Mouse (Mus musculus): ENCODE results near the gene Med13l.

Med13l gene

DNA sequence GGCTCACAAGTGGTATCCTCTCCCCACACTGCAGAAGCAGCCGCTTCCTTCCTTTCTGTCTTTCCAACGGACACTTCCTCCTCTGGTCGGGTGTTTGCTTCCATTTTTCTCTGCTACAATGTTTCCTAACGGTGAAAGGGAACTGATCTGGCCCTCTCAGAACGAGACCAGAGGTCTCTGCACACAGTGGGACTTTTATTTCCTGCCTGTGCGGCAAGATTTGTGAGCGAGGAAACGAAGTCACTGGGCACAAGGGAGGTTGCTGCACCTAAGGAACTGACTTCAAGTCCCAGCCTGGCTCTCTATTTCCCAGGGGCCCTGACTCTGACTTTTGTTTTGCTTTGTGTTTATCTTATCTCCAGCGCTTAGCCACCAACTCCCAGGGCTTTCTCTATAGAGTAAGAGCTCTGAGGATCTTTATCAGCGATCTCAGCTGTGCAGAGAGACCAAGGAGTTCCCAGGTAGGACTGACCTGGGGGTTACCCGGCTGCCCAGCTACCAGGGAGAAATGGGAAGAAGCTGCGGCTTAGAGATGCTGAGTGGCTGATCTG lies 4.0 kb upstream of the Med13l start:
- DNase-seq (ENCODE audit: low spot score in 2 of 2) = no peak

DNA sequence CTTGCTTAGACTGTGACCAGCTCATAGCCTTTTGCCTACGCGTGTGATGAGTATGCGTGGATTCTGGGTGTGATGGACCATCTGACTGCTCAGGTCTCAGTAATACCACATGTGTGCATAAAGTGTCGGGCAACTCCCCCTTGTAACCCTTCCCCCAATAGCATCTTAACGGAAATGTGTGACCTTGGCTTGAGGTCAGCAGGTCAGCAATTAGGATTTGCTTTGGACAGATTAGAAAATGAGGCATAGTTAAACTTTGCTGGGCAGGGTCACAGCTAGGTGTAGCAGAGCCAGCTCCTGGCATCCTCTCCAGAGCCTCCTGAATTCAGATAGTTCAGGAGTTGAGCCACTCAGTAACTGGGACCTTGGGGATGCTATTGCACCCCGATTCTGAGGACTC lies 1.6 kb upstream of the Med13l start:
- DNase-seq (ENCODE audit: low spot score in 2 of 2) = no peak

DNA sequence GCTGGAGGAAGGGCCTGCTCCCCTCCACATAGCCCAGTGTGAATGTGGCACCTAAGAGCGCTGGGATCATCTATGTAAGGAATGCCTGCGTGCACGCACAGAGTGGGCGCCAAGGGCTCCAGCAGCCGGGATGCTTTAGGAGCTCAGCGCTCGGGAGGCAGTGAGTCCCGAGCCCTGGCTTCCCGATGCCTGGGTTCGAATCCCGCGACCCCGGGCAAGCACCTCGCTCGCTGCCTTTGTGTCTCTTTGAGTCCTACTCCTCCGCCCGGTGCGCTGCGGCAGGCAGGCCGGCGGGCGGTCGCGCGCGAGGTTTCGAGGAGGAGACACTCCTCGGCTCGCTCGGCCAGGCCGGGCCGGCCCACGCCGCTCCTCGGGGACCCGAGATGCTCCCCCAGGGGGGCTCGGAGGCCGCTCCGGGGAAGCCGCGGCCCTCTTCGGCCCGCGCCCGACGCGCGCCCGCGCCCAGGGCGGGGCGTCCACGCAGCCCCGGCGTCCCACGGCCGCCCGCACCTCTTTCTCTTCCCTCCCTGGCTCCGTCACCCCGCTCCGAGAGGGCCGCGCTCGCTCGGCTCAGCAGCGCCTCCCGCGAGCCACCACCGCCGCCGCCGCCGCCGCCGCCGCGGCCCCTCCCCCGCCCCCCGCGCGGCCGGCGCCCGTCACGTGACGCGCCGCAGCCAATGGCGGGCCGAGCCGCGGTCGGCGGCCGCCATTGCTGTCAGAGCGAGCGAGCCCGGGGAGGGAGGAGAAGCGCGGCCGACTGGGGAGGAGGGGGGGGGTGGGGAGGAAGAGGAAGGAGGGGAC lies 695 bp upstream of the Med13l start:
- DNase-seq (ENCODE audit: low spot score in 2 of 2) = peak; percentile 83 to 89

DNA sequence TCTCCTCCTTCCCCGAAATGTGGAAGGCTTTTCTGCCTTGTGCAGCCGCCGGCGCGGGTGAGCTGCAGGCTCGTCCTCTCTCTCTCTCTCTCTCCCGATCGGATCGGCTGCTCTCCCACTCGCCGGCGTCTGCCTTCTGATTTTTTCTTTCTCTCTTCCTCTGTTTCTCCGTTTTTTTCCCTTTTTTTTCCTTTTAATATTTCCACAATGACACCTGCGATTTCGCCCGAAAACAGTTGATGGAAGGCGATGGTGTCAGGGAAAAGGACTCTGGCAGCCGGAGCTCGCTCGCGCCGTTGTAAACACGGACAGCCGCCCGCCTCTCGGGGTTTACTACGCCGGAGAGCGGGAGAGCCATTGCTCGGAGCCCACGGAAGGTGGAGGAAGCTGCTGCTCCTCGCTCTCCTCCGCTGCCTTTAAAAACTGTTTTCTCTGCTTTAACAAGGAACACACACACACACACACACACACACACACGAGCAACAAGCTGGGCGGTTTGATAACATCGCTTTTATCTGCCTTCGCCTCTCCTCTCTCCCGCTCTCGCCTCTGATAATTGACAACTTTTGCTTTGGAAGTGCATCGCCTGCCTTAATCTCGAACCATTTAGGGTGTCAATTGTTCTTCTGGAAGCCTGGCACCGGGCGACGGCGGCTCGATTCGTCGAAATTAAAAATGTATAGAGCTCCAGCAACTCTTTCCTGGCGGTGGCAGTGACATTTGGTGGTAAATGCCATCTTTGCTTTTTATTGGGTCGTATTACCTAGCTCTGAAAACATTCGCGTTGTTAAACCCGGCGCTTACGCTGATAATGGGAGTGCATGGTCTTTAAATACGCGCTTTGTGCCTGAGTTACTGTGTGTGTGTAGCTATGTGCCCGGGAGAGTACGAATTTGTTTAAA lies 858 bp downstream of the Med13l start:
- DNase-seq (ENCODE audit: low spot score in 2 of 2) = peak; percentile 64 to 65

DNA sequence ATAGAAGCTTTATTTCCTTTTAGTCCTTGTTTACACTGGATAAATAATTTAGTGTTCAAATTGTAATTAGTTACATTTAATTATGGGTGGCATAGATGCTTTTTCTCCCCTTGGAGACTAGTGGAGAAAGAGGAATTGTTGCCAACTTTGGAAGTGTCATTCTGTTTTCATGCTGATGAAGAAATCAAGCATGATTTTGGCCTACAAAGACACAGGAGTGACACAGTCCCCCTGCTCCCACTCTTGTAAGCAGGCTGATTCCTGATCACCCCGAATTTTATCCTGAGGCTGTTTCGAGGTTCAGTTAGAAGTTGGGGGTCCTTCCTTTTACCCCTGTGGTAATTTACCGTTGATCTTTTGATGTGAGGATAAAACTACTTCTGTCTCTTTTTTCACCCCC lies 1.7 kb downstream of the Med13l start:
- no peak for DNase-seq (ENCODE audit: low spot score in 2 of 2)

DNA sequence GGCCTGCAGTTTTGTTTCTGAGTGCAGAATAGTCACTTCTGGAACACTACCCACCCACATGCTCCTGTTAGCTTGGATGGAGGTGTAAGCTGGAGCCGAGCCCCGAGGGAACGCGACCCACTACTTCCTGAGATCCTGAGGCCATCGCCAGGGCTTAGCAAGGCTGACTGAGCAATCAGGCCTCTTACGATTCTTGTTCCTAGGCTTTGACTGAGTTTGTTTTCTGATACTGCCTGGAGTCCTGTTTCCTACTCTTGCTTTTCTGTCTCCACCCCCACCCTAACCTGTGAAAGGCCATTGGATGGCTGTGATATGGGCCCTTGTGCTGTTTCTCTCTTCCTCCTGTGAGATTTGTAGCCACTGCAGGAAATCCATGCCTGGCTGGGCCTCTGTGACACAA lies 3.1 kb downstream of the Med13l start:
- DNase-seq (ENCODE audit: low spot score in 2 of 2) = no peak

DNA sequence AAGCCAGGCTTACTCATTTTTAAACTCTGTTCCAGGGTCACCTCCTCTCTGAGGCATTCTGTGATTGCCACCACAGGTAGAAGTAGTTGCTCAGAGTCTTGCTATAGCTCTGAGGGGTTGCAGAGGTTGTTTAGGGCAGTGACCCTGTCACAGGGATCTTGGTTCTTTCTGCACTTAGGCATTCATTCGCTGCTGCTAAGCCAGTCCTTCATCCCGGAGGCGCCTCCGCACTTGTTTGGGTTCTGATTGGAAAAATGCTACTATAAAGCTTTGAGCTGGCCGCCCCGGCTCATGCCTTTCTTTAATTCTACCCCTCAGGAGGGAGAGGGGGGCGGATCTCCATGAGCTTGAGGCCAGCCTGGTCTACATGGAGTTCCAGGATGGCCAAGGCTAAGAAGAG lies 6.9 kb downstream of the Med13l start:
- no peak for DNase-seq (ENCODE audit: low spot score in 2 of 2)

DNA sequence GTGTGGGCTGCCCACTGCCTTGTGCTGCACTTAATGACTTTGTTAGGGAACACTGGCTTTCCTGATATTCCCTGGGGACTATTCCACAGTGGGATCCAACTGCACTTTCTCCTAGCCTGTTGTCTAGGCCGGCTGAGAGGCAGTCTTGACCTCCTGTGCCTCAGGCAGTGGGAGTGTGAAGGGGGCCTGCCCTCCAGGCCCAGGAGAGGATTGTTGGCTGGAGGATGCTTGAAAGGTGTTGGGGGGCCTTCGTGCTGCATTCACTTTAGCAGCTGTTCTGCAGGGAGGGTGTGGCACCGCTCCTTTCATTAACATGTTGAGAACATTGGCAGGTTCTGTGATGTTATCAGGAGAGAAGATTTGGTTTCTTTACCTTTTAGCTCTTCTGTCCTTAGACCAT lies 8.5 kb downstream of the Med13l start:
- DNase-seq (ENCODE audit: low spot score in 2 of 2) = no peak

DNA sequence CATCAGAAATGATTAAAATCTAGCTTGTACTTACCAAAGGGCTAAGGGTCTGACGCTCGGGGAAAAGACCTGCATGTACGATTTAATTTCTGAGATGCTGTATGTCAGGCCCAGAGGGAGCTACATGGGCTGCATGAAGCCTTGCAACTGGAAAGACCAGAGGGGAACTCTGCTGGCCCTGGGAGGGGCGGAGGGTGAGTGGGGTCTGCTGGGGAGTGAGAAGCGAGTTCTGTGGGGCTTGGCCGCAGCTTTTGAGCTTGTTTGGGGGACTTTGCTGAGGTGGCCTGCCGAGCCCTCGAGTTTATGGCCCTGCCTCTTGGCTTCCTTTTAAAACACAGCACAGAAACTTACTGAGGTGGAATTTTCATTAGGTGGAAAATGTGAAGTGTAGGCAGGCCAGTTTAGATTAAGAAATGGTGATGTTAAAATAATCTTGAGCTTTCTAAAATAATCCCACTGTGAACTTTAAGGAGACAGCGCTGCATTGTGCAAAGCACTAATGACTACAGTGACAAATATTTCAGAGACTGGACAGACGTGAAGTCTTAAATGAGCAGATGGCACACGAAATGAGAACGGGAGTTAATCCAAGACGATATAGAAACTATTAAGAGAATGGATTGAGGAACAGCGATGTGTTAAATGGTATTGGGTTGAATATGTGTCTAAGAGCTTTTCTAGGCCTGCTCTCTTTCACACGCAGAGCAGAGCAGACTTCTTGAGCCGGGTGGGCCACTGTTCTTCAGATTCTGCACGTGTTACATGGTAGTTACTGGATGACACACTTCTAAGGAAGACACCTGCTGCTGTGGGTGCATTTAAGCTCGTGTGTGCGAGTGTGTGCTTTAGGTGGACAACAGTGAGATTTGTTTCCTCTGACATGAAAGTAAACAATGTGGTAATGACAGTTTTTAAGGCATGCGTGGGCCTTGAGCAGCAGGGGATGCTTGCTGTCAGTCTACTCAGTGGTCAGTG lies 9.4 kb downstream of the Med13l start:
- no peak for DNase-seq (ENCODE audit: low spot score in 2 of 2)

DNA sequence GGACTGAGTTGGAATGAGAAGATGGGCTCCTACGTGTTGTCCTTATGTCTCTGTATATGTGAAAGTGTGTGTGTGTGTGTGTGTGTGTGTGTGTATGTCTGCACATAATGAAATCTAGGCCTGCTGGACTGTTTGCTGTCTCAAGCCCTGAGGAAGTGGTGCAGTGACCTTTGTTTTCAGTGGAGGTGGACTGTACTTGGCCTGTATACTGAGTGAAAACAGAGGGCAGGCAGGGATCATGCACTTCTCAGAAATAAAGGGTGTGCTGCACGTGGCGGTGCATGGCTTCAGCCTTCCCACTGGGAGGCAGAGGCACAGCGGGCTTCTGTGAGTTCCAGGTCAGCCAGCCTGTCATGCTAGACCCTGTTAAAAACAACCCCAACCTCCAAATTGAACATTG lies 11.0 kb downstream of the Med13l start:
- no peak for DNase-seq (ENCODE audit: low spot score in 2 of 2)

DNA sequence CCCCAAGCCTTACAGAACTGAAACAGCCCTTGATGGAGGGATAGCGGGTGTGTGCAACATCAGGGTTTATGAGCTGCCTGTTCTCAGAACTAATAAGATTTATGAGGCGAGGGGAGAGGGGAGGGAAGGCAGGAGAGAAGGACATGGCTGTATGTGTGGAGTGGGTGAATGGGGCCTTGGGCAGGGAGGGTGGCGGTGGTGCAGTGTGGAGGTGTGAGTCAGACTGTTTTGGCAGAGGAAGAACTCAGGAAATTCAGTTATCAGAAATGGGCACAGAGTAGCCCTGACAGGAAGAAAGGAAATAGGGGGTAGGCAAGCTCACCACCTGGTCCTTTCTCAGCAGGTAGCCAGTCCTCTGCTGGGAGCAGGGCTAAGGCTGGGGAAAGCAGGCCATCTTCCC lies 13.8 kb downstream of the Med13l start:
- no peak for DNase-seq (ENCODE audit: low spot score in 2 of 2)

DNA sequence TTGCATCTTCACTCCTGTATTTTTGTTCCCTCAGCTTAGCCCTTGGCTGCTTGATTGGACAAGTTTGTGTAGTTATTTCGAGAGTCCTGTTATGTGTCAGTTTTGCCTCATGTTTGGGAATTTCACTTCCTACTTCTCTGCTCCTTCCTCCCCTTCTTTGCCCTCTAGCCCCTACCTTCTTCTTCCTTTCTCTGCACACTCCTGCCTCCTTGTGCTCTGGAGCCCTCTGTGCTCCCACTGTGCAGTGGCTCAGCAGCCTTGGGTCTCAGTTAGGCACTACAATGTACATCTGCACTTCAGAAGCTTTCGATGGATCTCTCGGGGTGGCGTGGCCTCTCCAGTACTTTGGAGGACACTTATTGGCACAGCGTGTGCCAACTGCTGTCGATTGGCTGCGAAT lies 14.5 kb downstream of the Med13l start:
- DNase-seq (ENCODE audit: low spot score in 2 of 2) = no peak

DNA sequence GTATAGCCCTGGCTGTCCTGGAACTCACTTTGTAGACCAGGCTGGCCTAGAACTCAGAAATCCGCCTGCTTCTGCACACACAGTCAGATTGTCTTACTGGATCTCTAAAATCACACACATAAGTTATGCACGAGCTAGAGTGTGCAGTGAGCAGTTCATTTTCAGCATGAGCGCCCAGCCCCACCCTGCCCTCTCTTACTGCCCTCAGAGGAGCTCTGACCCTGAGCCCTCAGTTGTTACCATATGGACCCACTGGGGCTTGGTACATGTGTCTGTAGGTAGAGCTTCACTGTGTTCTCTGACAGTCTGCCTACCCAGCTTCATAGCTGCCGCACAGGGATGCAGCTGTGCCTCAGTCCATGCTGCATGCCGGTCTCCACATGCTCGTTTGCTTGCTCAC lies 15.4 kb downstream of the Med13l start:
- DNase-seq (ENCODE audit: low spot score in 2 of 2) = no peak

DNA sequence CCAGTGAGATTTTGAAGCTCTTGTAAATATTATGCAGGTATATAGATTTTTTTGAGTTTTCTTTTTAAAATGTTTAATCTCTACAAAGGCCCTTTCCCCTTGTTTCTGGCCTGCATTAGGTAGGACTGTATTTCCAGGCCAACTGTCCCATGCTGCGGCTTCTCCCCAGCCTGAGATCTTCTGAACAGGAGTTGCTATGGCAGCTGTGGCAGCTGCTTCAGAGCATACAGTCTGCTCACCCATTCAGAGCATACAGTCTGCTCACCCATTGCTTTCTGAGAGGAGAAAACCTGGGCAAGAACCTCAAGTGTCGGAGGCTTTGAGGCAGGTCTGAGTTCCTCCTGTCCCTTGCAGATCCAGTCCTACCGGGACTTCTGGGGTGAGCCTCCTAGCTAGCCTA lies 16.3 kb downstream of the Med13l start:
- DNase-seq (ENCODE audit: low spot score in 2 of 2) = no peak

DNA sequence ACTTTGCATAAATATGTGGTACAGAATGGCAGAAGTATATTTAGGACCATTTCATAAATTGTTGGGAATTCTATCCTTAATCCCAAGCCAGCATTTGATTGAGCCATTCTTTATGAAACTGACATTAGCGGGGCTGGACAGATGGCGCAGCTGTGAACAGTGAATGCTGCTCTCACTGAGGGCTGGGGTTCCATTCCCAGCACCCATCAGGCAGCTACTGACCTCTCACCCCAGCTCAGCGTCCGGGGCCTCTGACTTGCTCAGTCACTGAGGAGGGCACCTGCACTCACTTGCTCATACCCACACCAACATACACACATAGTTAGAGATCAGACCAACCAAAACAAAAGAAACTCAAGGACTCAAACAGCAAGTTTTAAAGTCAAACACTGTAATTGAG lies 24.9 kb downstream of the Med13l start:
- no peak for DNase-seq (ENCODE audit: low spot score in 2 of 2)

DNA sequence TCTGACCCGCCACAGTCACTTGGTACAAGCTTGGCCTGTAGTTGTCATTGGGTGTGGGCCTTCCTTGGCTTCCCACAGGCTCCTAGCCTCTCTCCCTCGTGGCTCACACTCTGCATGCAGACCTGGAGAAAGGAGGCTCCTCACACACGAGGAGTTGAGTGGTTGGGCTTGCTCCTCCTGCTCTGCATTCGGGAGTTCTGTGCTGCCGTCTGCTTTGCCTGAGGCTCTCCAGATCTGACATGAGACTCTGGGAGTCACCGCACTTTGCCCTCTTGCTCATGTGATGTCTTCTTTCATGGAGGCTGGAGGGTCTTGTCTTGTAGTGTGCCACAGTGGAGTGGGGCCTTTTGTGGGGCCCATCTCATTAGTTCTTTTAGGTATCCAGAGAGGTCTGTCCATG lies 26.1 kb downstream of the Med13l start:
- no peak for DNase-seq (ENCODE audit: low spot score in 2 of 2)

DNA sequence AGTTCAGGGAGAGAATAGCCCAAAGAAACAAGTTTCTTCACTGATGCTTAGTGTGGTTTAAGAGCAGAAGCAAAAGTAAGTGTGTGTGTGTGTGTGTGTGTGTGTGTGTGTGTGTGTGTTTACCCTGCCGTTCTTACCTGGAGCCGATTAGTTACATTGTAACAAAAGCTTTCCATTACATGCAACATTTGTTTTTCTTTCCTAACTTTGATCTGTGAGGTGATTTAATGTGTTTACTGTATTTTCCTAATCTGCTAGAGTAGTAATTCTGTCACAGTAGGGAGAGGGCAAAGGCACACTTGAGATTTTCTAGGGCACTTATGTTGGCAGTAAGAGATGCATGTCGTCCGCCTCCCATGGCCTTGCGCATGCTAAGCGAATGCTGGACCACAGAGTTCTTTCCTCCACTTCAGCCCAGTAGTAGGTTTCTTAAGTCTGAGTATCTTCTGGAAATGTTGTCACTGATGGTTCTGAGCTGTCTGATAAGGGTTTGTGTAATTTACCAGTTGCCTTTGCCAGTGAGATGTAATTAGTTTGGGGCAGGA lies 28.0 kb downstream of the Med13l start:
- DNase-seq (ENCODE audit: low spot score in 2 of 2) = no peak

DNA sequence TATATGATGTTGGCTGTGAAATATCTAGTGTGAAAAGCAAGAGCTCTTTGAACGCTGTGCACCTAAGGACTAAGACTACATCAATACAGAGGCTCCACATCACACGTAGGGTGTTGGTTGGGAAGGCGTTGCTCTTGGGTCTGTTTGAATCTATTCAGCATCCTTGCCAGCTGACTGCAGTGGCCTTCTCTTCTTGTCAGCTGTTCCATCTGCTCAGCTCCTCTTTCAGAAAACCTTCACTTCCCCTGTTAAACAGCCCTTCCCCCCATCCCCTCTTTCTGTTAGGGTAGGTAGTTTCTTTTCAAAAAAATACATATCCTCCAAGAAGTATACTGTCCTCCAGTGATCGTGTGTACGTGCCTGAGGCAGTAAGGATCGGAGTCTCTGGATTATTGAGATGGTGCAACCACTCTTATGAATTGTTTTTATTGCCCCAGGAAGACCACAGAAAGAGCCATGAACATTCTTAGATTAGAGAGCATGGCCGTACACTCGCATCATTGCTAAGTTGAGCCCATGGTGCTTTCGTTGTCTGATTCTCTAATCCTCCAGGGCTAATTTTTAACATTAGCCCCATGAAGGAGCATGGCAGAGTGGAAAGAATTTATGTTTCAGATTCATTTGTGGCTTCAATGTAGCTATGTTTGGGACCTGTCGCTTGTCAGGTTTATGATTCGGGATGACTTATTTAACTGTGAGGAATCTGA lies 28.9 kb downstream of the Med13l start:
- no peak for DNase-seq (ENCODE audit: low spot score in 2 of 2)

DNA sequence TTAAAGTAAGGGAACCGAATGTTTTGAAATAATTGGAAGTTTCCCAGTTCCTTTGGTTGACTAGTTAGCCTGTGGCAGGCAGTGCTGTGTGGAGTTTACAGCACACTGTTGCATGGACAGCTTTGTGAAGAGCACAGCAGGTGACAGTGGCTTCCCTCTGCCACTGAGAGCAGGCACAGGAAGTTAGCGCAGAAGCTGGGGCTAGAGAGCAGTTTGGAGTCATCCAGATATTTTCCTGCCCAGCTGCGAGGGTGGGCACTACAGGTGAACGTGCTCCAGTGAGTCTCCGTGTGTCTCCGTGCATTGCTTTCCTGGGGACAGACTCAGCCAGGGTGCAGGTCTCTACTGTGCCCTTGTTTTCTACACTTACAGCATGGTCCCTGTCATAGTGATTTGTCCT lies 30.4 kb downstream of the Med13l start:
- no peak for DNase-seq (ENCODE audit: low spot score in 2 of 2)

DNA sequence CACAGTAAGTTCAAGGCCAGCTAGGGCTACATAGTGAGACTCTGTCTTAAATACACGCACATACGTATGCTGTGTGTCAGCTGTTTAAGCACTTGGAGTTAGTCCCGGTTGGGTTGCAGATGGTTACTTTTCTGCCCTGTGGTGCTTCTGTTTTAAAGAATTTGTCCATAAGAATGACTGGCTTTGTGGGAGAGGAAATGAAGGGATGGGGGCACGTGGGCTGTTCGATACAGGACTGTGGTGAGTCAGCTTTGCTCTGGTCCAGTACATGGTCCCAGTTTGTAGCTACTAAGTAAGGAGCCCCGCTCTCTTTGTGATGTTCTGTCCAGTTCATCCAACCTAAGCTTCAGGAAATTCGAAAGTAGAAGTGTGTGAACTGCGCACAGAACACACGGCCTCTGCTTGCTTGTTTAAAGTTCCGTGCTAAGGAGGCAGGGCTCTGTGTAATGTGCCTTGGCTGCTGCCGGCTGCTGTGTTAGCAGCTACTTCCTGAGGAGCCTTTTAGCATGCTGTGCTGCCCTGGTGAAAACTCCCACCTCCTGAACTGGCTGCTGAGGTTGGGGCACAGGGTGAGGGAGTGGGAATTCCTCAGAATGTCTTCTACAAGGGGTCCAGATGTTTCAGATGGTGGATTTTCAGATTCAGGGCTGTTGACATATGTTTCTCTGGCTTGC lies 31.5 kb downstream of the Med13l start:
- no peak for DNase-seq (ENCODE audit: low spot score in 2 of 2)
